ENCODE assay signal across 28 mouse cellular contexts in genomic region chr1:125350843-125351242, GRCm38 (mm10).
"Had no signal": no experiment of that assay in that cellular context is flagged by ENCODE, and none has a peak within 500 bp of the region (broad histone marks: within the 10 kb centered on the region; RNA-seq: fewer than 3 reads in every experiment).

No protein-coding gene starts in this region.

- H3K27ac ChIP-seq: gastrocnemius, adult 2 months; heart, adult 2 months; heart, embryonic 13.5 days; heart, embryonic 15.5 days; hindbrain, embryonic 10.5 days; hindbrain, embryonic 12.5 days; hindbrain, embryonic 14.5 days; intestine, embryonic 15.5 days; layer of hippocampus, adult 2 months; left cerebral cortex, adult 2 months; limb, embryonic 12.5 days; liver, embryonic 13.5 days; liver, embryonic 15.5 days had no signal

- H3K4me3 ChIP-seq: gastrocnemius, adult 2 months; heart, adult 2 months; heart, embryonic 13.5 days; heart, embryonic 15.5 days; hindbrain, embryonic 10.5 days; hindbrain, embryonic 12.5 days; intestine, embryonic 15.5 days; layer of hippocampus, adult 2 months; left cerebral cortex, adult 2 months; limb, embryonic 12.5 days; liver, embryonic 13.5 days; liver, embryonic 15.5 days had no signal

- H3K27me3 ChIP-seq: heart, embryonic 13.5 days; heart, embryonic 15.5 days; hindbrain, embryonic 12.5 days; intestine, embryonic 15.5 days; limb, embryonic 12.5 days; liver, embryonic 13.5 days; liver, embryonic 15.5 days had no signal

- H3K9ac ChIP-seq: heart, embryonic 13.5 days; heart, embryonic 15.5 days; hindbrain, embryonic 12.5 days; hindbrain, embryonic 14.5 days; intestine, embryonic 15.5 days; limb, embryonic 12.5 days; liver, embryonic 13.5 days; liver, embryonic 15.5 days; liver, postnatal 0 days had no signal

- ATAC-seq: hindbrain, embryonic 16.5 days; inflammation-experienced regulatory T-cells, adult 6 months; intestine, embryonic 15.5 days; intestine, postnatal 0 days; liver, postnatal 0 days had no signal

- H3K36me3 ChIP-seq: heart, embryonic 13.5 days; heart, embryonic 15.5 days; hindbrain, embryonic 10.5 days; hindbrain, embryonic 12.5 days; intestine, embryonic 15.5 days; limb, embryonic 12.5 days; liver, embryonic 13.5 days; liver, embryonic 15.5 days had no signal

- H3K4me1 ChIP-seq: heart, embryonic 13.5 days; heart, embryonic 15.5 days; hindbrain, embryonic 10.5 days; hindbrain, embryonic 12.5 days; intestine, embryonic 15.5 days; limb, embryonic 12.5 days; liver, embryonic 13.5 days; liver, embryonic 15.5 days had no signal

- H3K4me2 ChIP-seq: heart, embryonic 11.5 days; heart, embryonic 13.5 days; heart, embryonic 15.5 days; hindbrain, embryonic 12.5 days; hindbrain, embryonic 14.5 days; intestine, embryonic 15.5 days; limb, embryonic 12.5 days; liver, embryonic 11.5 days; liver, embryonic 13.5 days; liver, embryonic 15.5 days had no signal

- DNase-seq: gastrocnemius, adult 2 months; gastrocnemius, postnatal 10 days; gastrocnemius, postnatal 25 days; heart, adult 2 months; heart, postnatal 4 days; kidney, adult 18-20 months; kidney, adult 8-10 months; kidney, postnatal 10 days; kidney, postnatal 25 days; kidney, postnatal 4 days; liver; liver, embryonic 13.5 days; liver, postnatal 0 days had no signal

- H3K9me3 ChIP-seq: intestine, embryonic 15.5 days; liver, embryonic 15.5 days had no signal
